Mouse (Mus musculus): Measurements from ENCODE around the gene Ly86. TPM values are rescaled to one million over a fixed set of nuclear protein-coding genes. Genes with fewer than 3 reads are reported as not detected.

Gene Ly86
- 26.5 TPM for polyA plus RNA-seq (2014; fragmentation: Illumina TruSeq; extraction: RNeasy Lipid Tissue Mini Kit (QIAGEN cat#74804); ENCODE audit: low read depth, low replicate concordance)

GRCm38 (mm10) chr13:37344909-37345772 lies at the start of gene Ly86:
TSS of gene Ly86 (plus strand) at chr13:37345208.

Measured in sigmoid colon, adult 10 weeks (tissue).